Mouse (Mus musculus) retina, postnatal 1 day (tissue): Measurements from ENCODE around the gene Mtrex.

Source experiments
- DNase-seq: peaks from one replicate; pipeline ENCODE4 v3.0.0-alpha.2; 2012

The Mtrex gene

DNA sequence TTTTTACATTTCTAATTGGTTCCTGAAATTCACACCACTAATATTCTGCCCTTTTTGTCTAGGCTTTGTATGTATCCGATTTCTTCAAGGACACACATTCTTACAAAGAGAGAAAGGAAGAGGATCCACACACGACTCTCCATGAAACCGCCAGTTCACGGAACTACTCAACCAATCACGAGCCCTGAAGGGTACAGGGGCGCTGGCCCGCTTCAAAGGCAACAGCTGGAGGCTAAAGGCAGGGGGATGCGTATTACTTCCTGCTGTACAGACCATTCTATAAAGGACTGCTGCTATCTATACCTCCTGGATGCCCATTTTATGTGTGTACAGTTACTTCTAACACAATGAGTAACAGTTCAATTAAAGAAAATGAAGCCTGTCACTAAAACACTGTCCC lies 59.8 kb downstream of the Mtrex start:
- no peak for DNase-seq

DNA sequence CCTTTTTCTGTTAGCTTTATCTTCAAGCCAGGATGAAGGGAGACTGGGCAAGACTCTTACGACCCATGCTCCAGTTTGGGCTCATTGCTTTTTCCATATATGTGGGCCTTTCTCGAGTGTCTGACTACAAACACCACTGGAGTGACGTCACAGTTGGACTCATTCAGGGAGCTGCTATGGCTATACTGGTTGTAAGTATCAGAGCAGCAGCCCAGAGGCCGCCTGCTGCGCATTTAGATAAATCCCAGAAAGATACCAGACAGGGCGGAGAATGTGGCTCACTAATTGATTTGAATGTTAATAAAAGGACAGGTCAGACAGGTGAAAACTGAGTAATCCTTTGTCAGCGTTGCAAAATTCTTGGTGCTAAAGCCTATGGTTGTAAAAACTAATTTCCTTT lies 60.4 kb downstream of the Mtrex start:
- no peak for DNase-seq

- no peak for DNase-seq
Measured at GRCm38 (mm10) chr13:112862978-112863677, 64.1 kb downstream of the Mtrex start.

- no peak for DNase-seq
Measured at GRCm38 (mm10) chr13:112862342-112862741, 64.9 kb downstream of the Mtrex start.

DNA sequence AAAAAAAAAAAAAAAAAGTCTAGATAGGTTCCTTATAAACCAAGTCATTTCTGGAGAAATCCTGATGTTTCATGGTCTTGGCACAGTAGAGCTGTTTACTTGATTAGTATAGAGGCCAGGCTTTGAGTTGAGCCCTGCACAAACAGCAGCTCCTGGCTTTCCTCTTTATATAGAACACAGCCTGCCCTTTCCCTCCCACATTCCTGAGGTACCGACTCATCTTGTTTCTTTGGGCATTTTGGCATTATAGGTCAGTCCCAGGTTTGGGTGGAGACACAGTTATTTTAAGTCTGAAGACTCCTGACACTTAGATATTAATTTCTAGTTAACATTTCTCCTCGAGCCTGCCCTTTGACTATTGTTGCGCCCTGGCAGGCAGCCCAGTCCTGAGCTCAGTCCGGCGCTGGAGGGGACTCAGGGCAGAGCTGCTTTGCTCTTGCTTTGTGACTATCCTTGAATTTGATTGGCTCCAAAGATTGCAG lies 65.3 kb downstream of the Mtrex start:
- peak; percentile 18 for DNase-seq

DNA sequence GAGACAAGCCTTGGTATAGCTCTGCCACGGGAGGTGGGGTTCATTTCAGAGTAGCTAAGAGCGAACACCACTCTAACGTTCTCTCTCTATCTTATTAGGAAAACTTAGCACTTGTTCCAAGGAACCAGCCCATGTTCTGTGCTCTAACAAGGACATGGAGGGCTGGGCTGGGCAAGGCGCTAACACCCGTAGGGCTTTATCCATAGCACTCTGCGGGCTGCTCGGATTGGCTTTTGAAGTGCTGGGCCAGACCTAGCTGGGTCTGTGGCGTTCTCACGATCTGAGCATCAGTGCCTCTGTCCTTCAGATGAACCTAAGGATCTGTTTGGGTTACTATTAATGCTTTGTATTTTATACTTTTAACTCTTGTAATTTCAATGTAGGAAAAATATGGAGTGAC lies 66.3 kb downstream of the Mtrex start:
- DNase-seq = no peak

DNA sequence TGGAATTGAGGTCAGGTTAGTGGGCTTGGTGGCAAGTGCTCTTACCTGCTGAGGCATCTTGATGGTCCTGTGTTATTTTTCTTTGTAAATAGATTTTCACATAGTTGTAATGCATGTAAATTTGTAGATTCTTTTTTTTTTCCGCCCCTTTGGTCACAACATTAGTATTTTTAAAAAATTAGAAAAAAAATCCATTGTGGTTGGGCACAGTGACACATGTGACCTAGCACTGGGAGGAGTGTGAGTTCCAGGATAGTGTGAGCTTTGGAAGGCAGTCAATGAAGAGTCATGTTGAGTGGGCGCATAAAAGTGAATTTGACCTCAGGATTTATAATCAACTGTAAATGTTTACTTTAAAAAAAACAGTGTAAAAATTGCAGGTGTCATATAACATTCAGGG lies 66.8 kb downstream of the Mtrex start:
- no peak for DNase-seq

GRCm38 (mm10) chr13:112859574-112860134 lies 67.5 kb downstream of the Mtrex start:
- DNase-seq = no peak

- no peak for DNase-seq
Measured at GRCm38 (mm10) chr13:112857921-112858320, 69.3 kb downstream of the Mtrex start.

- no peak for DNase-seq
Measured at GRCm38 (mm10) chr13:112854402-112854801, 72.8 kb downstream of the Mtrex start.

- peak; percentile 36 for DNase-seq
Measured at GRCm38 (mm10) chr13:112853710-112854316, 73.4 kb downstream of the Mtrex start.

- DNase-seq = no peak
Measured at GRCm38 (mm10) chr13:112845931-112846330, 81.3 kb downstream of the Mtrex start.

DNA sequence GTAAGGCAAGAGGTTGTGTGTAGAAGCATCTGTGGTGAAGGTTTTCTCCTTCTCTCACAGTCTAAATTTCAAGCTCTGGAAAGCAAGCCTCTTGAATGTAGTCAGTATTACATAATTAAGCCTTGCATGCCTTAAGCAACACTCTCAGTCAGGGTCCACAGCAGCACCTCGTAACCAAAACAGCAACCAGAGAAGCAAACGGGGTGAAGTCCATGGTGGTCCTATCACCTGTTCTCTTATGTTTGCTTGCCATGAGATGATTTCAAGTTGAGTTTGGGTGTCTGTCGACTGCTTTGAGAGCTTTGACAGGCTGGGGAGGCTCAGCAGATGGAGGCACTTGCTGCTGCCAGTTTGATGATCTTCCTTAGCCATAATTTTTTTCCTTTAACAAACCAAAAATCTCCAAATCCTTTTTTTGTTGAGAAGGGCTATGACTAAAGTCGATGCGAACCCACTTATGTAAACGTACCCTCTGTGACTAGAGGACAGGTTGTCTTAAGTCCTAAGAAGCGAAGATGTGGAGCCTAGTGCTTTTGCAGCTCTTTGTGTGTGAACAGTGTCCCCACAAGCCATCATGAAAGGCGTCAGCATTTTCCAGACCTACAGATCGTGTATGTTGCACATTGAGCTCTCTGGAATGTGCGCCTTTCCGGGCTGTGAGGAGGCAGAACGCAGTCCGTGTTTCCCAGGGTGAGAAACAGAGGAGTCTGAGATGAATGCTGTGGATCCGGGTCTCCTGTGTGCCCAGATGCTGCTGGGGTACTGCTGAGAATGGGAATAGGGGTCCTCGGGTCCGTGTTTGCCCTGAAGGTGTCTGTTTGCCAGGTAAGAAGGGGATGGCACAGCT lies 86.7 kb downstream of the Mtrex start:
- no peak for DNase-seq

DNA sequence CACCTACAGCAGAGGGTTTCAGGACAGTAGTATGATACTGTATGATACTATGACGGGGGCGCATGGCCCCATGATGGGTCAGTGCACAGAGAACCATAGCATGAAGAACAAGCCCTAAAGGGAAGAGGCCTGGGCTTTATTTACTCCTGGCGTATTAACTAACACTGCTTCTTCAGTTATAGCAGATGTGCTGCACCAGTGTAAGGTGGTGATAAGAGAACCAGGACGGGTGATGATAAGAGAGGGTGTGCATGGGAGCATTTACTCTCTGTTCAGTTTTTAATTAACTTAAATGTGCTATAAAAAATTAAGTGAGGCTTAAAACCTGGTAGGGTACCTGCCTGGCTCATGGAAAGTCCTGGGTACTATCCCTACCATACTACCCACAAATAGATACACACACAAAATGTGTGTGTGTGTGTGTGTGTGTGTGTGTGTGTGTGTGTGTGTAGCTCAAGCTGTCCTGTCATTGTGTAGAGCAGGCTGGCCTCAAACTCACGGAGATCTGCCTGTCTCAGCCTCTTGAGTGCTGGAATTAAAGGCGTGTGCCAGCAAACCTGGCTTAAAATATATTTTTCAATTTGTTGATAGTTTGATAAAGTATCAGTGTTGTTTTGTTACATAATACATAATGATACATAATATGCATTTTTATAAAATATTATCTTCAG lies 88.5 kb downstream of the Mtrex start:
- DNase-seq = no peak

DNA sequence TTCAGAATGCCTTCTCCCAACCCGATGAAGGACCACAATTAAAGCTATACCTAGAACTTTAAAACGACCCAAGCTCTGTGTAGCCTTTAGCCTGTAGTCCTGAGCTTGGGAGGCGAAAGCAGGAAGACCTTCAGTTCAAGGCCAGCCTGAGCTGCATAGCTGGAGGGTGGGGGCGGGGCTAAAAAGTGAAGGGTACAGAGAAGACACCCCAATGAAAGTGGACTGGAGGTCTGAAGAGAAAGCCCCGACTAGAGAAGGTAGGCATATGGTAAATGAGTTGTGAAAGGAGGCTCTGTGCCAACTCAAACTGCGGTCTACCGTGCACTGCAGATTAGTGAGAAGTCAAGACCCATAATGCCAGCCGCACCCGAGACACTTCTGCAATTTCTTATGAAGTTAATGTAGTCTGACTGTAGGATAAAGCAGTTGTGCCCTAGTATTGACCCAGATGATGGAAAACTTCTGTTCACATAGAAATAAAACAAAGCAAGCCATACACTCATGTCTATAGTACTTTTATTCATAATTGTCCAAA lies 89.5 kb downstream of the Mtrex start:
- no peak for DNase-seq

GRCm38 (mm10) chr13:112836951-112837350 lies 90.2 kb downstream of the Mtrex start:
- no peak for DNase-seq

DNA sequence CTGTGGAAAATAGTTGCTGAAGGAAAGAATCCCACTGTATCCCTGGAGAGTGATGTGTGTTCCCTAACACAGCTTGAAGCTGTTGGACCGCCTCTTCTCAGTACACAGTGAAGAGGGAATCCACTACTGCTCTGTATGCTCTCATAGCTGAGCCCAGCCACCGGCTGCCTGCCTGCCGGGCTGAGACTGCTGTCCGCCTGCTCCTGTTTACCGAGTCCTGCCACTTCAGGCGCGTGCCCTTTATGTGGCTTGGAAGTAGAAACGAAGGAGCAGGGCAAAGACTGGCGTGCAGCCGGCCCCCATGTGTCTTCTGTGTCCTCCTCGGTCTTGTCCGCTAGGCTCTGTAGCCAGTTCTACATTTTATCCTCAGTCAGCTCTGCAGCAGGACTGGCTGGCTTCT lies 92.1 kb downstream of the Mtrex start:
- DNase-seq = peak; percentile 24

- no peak for DNase-seq
Measured at GRCm38 (mm10) chr13:112833895-112834263, 93.3 kb downstream of the Mtrex start.

GRCm38 (mm10) chr13:112833253-112833894 lies 93.8 kb downstream of the Mtrex start:
- DNase-seq = peak; percentile 35

- no peak for DNase-seq
Measured at GRCm38 (mm10) chr13:112832589-112832988, 94.6 kb downstream of the Mtrex start.

GRCm38 (mm10) chr13:112829619-112830018 lies 97.6 kb downstream of the Mtrex start:
- DNase-seq = no peak

DNA sequence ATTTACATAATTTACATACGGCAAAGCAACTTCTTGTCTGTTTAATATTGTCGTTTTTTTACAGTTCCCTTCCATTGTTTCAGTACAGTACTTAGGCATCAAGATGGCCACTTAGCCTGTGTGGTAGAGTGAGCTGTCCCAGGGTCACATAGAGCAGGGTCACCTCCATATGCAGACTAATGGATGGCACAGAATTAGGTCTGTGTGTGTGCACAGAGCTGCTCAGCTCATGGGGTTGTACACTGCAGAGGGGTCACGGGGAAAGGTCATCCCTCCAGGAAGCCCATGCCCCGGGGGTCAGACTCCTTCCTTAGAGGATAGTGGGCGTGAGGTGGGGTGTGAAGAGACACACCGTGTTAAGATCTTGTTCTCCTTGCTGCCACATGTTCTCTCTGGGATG lies 101.7 kb downstream of the Mtrex start:
- DNase-seq = no peak
